Mouse (Mus musculus) thymus, postnatal 0 days (tissue): ENCODE data around the gene Med15. TPM values are rescaled to one million over a fixed set of nuclear protein-coding genes. Genes with fewer than 3 reads are reported as not detected.
"Not testable (repeated sequence)": the region's sequence is repeated elsewhere in the genome, so short reads cannot be mapped to it uniquely, and the experiment has no call there.

ENCODE experiments used
- DNase-seq: peaks from one replicate; pipeline ENCODE4 v3.0.0-alpha.2; 2015; ENCODE audit warnings: low spot score
- polyA plus RNA-seq: library from polyadenylated mRNA; unstranded; fragments of >200 nt; fragmentation: Nextera tagmentation; extraction: Ambion mirVana; gene quantifications from 2 replicates; pipeline ENCODE4 v1.2.1, GENCODE M21; 2015

Med15 gene
- 31.6 and 36.9 TPM in 2 replicates for polyA plus RNA-seq

- DNase-seq = no peak
Observed at GRCm38 (mm10) chr16:17732841-17733340, at the start of gene Med15. TSS of gene Med15 (minus strand) at chr16:17732891.

- DNase-seq = no peak
Observed at GRCm38 (mm10) chr16:17779692-17780091, 47.0 kb upstream of the Med15 start.

DNA sequence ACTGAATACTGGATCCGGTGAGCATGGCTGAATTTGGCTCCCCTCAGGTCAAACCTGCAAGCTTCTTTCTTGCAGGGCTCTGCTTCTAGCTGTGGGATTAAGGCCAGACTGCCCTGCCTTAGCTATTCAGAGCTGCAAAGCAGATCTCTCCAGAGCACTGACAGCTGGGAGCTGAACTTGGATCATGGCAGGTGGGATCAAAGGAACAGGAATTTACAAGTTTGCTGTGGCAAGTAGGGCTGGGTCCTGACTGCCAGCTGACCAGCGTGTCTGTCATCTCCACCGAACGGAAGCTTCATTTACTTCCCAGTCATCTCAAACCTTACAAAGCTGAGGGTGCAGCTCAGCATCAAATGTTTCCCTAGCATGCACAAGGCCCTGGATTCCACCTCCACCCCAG lies 45.5 kb upstream of the Med15 start:
- no peak for DNase-seq

DNA sequence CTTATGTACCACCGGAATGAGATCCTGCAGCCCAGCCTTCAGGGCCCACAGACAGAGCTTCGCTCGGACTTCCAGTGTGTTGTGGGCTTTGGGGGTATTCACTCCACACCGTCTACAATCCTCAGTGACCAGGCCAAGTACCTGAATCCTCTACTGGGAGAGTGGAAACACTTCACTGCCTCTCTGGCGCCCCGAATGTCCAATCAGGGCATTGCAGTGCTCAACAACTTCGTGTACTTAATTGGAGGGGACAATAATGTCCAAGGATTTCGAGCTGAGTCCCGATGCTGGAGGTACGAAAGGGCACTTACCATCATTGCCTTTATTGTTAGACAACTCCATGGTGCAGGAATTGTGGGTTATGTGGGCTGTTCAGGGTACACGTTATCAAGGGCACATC lies 44.1 kb upstream of the Med15 start:
- peak; percentile 21 for DNase-seq

- DNase-seq = no peak
Observed at GRCm38 (mm10) chr16:17771117-17771865, 38.6 kb upstream of the Med15 start.

GRCm38 (mm10) chr16:17768834-17769233 lies 36.1 kb upstream of the Med15 start:
- DNase-seq = no peak

DNA sequence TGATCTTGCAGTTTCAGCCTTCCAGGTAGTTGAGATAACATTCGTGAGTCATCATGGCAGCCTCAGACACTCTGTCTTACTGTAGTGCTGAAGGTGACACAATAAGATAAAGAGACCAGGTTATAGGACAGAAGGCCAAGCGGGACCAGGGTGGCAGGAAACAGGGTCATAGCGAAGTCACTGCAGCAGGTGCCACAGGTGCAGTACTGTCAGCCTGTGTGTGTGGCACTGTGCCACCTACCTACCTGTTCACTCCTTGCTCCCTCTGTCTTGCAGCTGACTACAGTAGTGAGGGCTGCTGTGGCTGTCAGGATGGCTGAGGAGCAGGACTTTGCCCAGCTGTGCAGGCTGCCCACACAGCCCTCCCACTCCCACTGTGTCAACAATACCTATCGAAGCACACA lies 31.4 kb upstream of the Med15 start:
- DNase-seq = no peak

DNA sequence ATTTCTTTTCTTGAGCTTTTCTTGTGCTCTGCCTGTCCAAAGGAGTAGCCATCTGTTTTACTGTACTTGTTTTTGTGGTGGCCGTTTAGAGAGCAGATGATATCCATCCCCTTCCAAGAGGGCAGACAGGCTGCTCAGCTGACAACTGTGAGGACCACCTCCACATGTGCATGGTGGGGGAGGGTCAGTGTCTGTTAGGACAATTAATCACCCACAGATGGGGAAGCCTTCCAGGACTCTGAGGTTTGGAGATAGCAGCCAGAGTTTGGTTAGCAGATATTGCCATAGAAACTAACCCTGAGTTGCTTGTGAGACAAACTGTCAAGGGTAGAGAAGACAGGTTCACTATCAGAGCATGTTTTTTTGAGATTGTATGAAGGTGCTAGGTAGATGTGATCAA lies 28.4 kb upstream of the Med15 start:
- DNase-seq = no peak

DNA sequence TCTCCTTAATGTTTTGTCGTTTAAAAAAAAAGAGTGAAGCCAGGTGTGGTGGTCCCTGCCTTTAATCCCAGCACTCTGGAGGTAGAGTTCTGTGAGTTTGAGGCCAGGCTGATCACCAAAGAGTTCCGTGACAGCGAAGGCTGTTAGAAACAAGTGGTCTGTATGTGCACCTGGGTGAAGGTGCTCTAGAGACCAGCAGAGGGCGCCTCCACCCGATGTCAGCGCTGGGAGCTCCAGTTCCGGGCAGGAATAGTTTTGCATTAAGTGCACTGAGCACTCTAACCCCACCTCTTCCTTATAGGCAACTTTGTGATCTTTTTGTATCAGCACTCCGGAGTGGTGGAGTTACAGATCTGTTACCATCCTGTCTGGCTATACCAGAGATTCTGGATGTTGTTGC lies 28.0 kb upstream of the Med15 start:
- DNase-seq = peak; percentile 51

- DNase-seq = peak; percentile 13
Observed at GRCm38 (mm10) chr16:17759813-17760321, 27.2 kb upstream of the Med15 start.

GRCm38 (mm10) chr16:17759344-17759773 lies 26.7 kb upstream of the Med15 start, which contains the start of gene Klhl22:
TSS of gene Klhl22 (plus strand) at chr16:17759618.
- DNase-seq = peak; percentile 89

DNA sequence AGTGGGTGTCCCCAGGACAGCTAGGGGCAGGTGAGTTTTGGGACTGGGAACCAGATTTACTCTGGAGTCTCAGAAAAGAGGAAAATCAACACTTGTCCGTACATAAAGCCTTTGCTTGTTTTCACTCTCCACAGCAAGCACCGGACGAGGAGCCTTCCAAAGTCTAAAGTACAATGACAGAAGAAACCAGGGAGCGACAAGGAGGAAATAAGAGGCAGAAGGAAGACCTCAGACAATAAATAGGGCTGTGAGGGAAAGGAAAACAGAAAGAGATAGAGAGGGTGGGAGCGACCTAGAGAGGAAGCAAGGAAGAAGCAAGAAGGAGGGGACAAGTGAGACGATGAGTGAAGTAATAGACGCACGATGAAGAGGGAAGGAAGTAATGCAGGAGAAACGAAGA lies 26.2 kb upstream of the Med15 start:
- peak; percentile 4 for DNase-seq

DNA sequence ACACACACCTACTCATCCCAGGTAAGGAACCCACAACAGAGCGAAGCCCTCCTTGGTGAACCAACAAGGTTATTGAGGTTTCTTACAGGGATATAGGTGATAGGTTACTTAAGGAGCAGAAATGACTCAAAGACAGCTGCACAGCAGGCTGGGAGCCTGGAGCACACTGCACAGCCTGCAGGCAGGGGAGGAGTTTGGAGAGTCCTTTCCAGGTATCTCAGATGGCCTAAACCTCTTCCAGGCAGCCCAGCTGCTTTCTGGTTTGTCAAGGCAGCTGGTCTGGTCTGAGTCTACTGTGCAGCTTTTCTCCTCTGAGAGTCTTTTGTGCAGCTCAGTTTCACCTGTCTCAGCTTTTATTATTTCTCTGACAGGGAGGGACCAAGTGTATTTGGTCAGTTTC lies 25.1 kb upstream of the Med15 start:
- DNase-seq = no peak

GRCm38 (mm10) chr16:17753686-17754085 lies 21.0 kb upstream of the Med15 start:
- no peak for DNase-seq

DNA sequence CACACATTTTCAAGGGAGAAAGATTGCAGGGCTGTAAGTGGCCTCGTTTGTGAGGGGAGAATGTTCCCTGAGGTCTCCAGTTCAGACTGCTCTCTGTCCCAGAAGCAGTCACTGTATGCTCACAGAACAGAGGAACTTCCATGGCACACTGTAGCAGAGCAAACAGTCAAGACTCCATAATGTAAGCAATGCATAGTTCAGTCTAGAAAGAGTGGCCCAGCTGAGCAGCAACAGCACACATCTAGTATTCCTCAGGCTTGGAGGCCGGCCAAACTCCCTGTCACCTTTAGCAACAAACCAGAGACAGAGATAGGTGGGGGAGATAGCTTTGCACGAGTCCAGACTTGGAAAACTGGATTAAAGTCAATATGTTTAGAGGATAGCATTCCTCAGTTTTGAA lies 20.3 kb upstream of the Med15 start:
- no peak for DNase-seq

DNA sequence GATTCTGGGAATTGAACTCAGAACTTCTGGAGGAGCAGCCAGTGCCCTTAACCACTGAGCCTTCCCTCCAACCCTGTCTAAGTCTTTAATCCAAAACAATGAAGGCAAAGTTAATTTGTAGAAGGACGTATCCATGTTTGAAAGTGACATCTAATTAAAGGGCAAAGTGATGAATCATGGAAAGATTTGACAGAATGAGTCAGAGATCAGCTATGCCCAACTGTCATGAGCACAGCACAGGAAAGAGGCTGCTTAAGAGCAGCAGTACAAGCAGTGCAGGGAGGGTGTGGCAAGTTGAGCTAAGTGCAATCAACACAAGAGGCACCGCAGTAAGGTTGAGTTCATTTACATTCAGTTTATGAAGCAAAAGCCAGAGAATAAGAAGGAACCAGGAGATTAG lies 12.4 kb upstream of the Med15 start:
- no peak for DNase-seq

DNA sequence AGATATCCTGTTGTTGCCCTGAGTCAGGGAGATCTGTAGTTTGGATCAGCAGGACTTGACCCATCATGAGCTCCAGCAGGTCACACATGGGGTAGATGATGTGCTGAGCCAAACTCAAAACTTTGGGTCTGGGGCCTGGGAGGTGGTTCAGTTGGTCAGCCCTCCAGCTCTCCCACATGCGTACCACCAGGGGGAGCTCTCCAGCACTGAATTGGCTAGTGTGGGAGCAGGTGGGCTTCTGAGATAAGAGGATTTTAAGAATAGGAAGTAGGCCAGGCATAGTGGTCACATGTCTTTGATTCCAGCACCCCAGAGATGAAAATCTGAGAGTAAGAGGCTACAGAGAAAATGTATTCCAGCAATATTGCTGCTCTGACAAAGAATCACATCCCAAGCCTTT lies 11.8 kb upstream of the Med15 start:
- peak; percentile 58 for DNase-seq

DNA sequence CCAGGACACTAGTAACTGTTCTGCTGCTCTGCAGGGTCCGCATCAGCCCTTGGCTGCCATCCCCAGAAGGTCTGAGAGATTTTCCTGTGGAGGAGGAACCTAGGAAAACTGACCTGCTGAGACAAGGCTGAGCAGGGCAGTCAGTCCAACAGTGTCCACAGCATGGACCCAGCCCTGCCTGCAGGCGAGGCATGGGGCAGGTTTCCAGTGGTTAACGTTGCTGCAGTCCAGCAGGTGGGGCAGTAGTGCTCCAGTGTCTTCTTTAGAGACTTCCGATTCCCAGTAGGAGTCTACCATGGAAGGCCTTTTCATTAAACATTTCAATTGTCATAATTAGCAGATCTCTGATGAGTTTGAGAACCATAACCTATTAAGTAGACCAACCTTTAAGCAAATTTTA lies 10.6 kb upstream of the Med15 start:
- DNase-seq = no peak

GRCm38 (mm10) chr16:17742810-17743209 lies 10.1 kb upstream of the Med15 start:
- no peak for DNase-seq

DNA sequence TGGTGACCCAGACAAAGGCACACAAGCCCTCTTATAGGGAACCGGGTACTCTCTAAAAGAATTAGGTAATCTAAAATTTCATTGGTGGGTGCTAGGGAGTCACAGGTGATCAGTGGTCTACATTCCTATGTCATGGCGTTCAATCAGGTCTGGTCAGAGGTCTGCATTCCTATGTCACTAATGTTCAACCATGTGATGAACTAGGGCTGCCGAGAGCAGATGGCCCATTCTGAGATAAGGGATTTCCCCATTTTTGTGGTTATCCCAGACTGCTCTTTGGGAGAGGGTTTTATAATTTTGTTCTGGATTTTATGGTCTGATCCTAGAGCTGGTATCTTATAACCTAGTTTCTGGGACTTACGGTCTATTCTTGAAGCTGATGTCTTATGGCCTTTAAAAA lies 7.4 kb upstream of the Med15 start:
- no peak for DNase-seq

DNA sequence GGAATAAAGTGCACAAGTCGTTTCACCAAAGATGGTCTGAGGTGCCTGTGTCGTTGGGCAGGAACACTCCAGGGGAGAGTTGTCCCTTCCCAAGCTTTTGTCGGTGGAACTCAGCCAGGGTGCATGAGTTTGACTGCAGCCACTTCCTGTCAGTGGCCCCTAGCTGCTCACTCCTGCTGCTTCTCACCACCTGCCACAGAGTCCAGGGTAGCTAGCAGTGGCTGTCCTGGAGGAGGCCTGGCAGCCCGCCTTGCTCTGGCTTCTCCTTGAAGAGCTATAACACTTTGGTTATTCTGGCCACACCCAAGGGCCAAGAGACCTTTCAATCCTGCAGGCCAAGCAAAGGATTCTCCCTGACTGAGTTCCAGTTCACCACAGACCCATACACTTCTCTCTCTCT lies 3.5 kb upstream of the Med15 start:
- DNase-seq = no peak

- not testable (repeated sequence) for DNase-seq
Observed at GRCm38 (mm10) chr16:17734872-17735271, 2.2 kb upstream of the Med15 start.

DNA sequence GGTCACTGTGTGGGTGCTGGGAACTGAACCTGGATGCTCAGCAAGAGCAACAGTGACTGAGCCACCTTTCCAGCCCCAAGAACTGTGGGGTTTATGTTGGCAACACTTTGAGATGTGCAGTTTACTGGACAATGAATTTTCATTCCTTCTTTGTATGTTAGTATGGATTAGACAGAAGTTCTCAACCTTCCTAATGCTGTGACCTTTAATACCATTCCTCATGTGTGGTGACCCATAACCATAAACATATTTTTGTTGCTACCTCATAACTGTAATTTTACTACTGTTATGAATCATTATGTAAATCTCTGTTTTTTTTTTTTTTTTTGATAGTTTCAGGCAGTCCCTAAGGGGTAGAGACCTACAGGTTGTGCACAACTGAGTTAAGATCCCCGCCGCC lies 955 bp upstream of the Med15 start:
- DNase-seq = no peak
